Comparison of ENCODE assay signal across 8 mouse cellular contexts in genomic region chr10:39369977-39370785, GRCm38 (mm10). TPM values are rescaled to one million over a fixed set of nuclear protein-coding genes. Genes with fewer than 3 reads are reported as not detected.
DNase-seq lines count a peak whose midpoint lies in the region; ATAC-seq lines count a peak whose summit lies in the region.

No protein-coding gene starts in this region.

- DNase-seq in ovary, postnatal 14 days (ENCODE audit: low spot score): peak; percentile 40
- DNase-seq in ovary, postnatal 10 days (ENCODE audit: low spot score): no peak
- DNase-seq in cerebellum, adult 11 months: peak; percentile 66
- peak; percentile 35 to 36 for DNase-seq in frontal cortex, postnatal 25 days (ENCODE audit: low spot score in 2 of 2)
- peak; percentile 39 to 53 for DNase-seq in left cerebral cortex, postnatal 25 days (ENCODE audit: low spot score in 2 of 2)
- peak; percentile 65 for DNase-seq in midbrain, embryonic 10.5 days (ENCODE audit: low spot score)

- peak overlapping the region; percentile 64 for H3K4me2 ChIP-seq in hindbrain, embryonic 12.5 days (replicated peaks)
- peak overlapping the region; percentile 61 for H3K4me2 ChIP-seq in stomach, embryonic 16.5 days (ENCODE audit: low read depth, low read length)

- H3K27me3 ChIP-seq in hindbrain, embryonic 12.5 days: no peaks in the 10 kb centered on the region
- H3K27me3 ChIP-seq in midbrain, embryonic 10.5 days (ENCODE audit: low read depth, poor library complexity, severe bottlenecking): peaks cover 21% of the 10 kb centered on the region
- no peaks in the 10 kb centered on the region for H3K27me3 ChIP-seq in stomach, embryonic 16.5 days (ENCODE audit: control insufficient read depth, insufficient read depth, low read length)

- peaks cover 46% of the 10 kb centered on the region for H3K4me1 ChIP-seq in hindbrain, embryonic 12.5 days
- peaks cover 50% of the 10 kb centered on the region for H3K4me1 ChIP-seq in midbrain, embryonic 10.5 days
- peaks cover 15% of the 10 kb centered on the region for H3K4me1 ChIP-seq in stomach, embryonic 16.5 days (ENCODE audit: control insufficient read depth, insufficient read depth, low read length)

- H3K36me3 ChIP-seq in hindbrain, embryonic 12.5 days: no peaks in the 10 kb centered on the region
- H3K36me3 ChIP-seq in midbrain, embryonic 10.5 days: no peaks in the 10 kb centered on the region
- H3K36me3 ChIP-seq in stomach, embryonic 16.5 days (ENCODE audit: control insufficient read depth, insufficient read depth, low read length): no peaks in the 10 kb centered on the region

- intact Hi-C loops in left cerebral cortex, postnatal 25 days (cut with DNase I): loop anchor here (2.0 to 5.0 kb wide), 5 partner anchors 57 to 199 kb away; no protein-coding TSS in a partner anchor

- H3K9ac ChIP-seq in hindbrain, embryonic 12.5 days: peak overlapping the region; percentile 97
- peak overlapping the region; percentile 89 for H3K9ac ChIP-seq in stomach, embryonic 16.5 days (ENCODE audit: low read length)

- peak overlapping the region; percentile 93 for H3K4me3 ChIP-seq in hindbrain, embryonic 12.5 days
- peak overlapping the region; percentile 92 for H3K4me3 ChIP-seq in midbrain, embryonic 10.5 days
- peak overlapping the region; percentile 93 for H3K4me3 ChIP-seq in stomach, embryonic 16.5 days (replicated peaks; ENCODE audit: low read length)

- ATAC-seq in hindbrain, embryonic 12.5 days (ENCODE audit: low FRiP score): peak; percentile 80
- peak; percentile 41 for ATAC-seq in stomach, embryonic 16.5 days (ENCODE audit: insufficient read depth, low FRiP score)

- WGBS in hindbrain, embryonic 12.5 days: under 1% methylated on average over 60 of the region's 68 CpGs
- WGBS in midbrain, embryonic 10.5 days: under 1% methylated on average over 62 of the region's 68 CpGs
- WGBS in stomach, embryonic 16.5 days: under 1% methylated on average over 68 of the region's 68 CpGs

- H3K9me3 ChIP-seq in hindbrain, embryonic 12.5 days (replicated peaks): no peaks in the 10 kb centered on the region
- H3K9me3 ChIP-seq in midbrain, embryonic 10.5 days (replicated peaks): no peaks in the 10 kb centered on the region
- no peaks in the 10 kb centered on the region for H3K9me3 ChIP-seq in stomach, embryonic 16.5 days (replicated peaks; ENCODE audit: control insufficient read depth, low read length)

- H3K27ac ChIP-seq in hindbrain, embryonic 12.5 days: peak overlapping the region; percentile 98
- H3K27ac ChIP-seq in midbrain, embryonic 10.5 days (replicated peaks): peak overlapping the region; percentile 98
- H3K27ac ChIP-seq in stomach, embryonic 16.5 days (ENCODE audit: low read length): peak overlapping the region; percentile 83

RNA-seq across cellular contexts. Expression of gene Fyn, which starts 1.5 kb away (rescaled TPM):
- 64.8 and 67.9 TPM in 2 replicates for polyA plus RNA-seq in hindbrain, embryonic 12.5 days (2016; fragmentation: Nextera tagmentation; extraction: Ambion mirVana)
- total RNA-seq in left cerebral cortex, postnatal 25 days (2021): 100 to 1,000 TPM; 128 to 136 TPM
- polyA plus RNA-seq in midbrain, embryonic 10.5 days (2016; fragmentation: Nextera tagmentation; extraction: Ambion mirVana): 24.3 and 28.9 TPM in 2 replicates
- polyA plus RNA-seq in stomach, embryonic 16.5 days (2015; fragmentation: Nextera tagmentation; extraction: Ambion mirVana): 18.2 and 20.2 TPM in 2 replicates
